Mouse (Mus musculus): ENCODE measurements at regions not wholly inside any gene's neighbourhood (a gene's known extent, or its start where the extent isn't known, plus 50 kb on each side); places are given as distances from the start of the nearest gene placed in this dataset.

DNA sequence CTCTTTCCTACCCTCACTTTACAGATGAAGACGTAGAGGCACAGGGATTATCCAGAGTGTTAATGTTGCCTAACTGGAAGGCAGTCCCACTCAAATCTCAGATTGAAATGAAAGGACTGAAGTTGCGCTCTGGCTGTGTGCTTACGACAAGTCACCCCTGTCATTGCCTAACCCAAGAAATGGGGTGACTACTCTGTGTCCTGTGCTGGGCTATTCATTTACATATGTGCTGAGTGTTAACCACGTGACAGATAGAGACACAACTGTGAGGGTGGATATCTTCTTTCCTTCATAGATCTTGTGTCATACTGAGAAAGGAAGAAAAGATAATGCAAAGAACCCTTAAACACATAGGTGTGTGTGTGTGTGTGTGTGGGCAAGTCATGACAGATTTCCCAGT lies 120.7 kb upstream of the Zc3h12c start:
- DNase-seq = no peak

DNA sequence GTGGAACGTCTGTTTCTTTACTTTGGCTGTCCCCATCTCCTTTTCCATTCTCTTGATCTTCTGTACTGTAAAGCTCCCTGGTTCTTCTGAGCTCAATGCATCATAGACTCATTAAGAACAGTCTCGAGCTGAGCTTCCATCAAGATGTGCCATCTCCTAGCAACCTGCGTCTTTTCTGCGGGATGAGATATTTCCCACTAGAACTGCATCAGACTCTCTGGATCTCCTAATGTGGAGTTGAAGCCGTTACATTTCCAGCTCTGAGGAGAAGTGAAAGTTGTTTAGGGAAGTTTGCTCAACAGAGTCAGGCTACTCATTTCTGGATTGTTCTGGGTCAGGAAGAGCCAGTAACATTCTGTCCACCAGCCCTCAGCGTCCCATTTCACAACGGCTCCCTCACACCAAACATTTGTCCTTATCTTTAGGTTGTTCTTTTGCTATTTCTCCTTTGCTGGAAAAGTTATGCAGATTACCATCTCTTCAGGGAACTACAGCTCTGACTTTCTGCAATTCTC lies 119.4 kb upstream of the Zc3h12c start:
- DNase-seq = no peak

DNA sequence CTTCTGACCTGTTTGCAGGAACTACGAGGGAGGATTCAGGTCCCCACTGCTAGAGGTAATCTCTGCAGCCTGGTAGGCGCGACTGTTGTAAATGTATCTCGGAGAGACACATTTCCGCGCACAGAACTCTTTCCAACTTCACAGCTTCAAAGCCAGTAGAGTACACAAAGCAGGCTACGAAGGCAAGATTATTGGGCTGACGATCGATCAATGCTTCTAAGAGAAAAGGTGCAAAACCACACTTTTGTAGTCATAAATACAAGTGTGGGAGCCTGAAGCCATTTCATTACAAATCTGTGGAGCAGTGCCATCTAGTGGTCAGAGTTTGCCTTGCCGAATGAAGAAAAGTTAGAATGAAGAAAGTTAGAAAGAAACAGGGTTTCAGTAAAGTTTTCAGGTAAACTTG lies 118.9 kb upstream of the Zc3h12c start:
- peak; percentile 50 for DNase-seq

DNA sequence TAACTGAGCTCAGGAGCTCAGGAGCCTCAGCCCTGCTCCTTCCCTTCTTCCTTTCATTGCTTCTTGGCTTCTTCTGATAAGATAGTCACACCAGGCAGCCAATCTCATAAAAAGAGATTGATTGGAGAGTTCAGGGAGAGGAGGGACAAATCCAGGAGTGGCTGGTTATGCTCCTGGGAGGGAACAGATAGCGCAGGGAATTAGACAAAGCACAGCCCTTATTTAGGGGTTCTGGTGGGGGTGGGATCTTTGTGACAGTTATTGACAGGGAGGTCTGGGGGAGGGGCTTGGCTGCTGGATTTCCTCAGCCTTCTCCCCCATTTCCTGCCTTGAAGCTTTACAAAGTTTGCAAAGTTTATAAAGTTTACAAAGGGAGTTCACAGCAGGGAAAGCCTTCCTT lies 117.7 kb upstream of the Zc3h12c start:
- no peak for DNase-seq

DNA sequence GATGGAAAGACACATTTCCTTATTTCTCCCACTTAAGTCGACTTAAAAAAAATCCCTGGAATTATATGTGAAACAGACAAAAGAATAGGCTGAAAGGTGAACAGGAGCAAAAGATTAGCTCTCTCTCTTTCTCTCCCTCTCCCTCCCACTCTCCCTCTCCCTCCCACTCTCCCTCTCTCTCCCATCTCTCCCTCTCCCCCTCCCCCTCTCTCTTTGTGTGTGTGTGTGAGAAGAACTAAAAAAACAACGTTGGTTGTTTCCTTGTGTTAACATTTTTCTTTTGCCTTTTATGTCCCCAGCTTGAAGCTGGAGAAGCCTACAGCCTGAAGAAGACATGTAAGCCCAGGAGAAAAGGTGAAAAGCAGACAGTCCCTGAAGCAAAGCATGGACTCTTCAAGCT lies 115.2 kb upstream of the Zc3h12c start:
- DNase-seq = no peak

DNA sequence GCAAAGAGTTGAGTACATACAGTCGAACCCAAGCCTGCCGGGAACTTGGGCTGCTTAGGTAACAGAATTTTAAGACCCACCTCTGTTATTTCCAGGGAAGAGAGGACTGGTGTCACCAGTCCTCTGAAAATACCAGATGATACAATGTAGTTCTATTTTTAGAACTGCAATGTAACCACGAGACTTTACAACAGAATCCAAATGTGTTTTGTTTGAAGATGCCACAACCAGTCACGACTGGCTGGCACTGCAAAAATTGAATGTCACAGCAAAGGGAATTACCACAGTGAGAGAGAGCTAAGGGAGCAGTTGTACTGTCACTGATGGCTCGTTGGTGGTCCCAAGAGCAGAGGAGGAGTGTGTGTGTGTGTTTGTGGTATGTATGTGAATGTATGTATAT lies 112.6 kb upstream of the Zc3h12c start:
- DNase-seq = no peak

DNA sequence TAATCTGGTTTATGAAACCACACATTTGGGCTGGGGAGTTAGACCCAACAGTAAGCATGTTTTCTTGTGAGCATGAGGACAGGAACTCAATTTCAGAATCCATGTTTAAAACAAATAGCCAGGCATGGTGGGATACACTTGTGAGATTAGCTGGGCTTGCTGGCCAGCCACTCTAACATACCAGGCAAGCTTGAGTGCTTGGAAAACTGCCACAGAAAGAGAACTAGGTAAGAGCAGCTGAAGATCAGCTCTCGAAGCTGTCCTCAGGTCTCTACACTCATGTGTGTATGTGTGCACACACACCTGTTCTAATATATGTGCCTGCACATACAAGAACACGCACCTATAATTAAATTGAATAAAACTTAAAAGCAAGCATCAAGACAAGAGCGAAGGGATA lies 112.2 kb upstream of the Zc3h12c start:
- DNase-seq = no peak

DNA sequence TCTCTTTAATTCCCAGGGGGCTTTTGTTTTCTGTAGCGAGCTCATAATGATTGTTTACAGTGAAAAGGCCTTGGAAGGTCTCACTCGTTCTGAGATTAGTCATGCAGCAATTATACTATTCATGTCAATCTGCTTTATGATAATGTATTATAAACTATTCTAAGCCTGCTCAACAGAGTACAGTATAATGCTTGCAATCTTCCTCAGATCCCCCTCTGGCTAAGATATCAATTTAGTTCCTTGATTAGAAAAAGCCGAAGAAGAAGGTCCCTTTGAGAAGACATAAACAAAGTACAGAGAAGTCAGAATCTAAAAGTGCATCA lies 110.3 kb upstream of the Zc3h12c start:
- no peak for DNase-seq

DNA sequence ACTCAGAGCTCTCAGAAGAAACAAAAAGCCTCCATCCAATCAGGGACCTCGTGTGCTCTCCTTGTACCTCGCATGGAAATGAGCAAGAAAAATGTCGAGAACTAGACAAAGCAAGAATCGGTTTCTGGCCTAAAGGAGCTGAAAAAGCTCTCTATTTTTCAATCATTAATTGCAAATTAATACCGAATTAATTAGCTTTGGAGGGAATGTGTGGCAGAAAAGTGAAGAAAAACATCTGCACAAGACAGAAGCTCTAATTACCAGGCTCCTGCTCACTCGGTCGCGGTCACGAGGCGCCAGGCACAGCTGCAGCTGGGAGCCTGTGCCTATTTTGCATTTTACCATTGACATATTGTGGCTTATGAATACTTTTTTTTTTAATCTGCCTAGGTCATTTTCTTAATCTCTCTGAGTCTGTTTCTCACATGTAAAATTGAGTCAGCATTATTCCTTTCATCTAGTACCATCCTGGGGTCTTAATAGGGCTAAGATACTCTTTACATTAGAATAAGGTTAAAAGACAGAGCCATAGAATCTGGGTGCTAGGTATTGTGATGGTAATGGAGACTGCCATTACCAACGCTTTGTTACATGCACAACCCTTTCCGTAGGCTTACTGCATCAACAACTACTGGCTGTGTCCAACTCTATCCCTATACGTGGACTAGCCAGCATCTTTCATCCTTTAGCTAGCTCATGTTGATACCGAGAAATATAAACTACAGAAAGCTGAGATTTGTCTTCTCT lies 109.8 kb upstream of the Zc3h12c start:
- DNase-seq = no peak

DNA sequence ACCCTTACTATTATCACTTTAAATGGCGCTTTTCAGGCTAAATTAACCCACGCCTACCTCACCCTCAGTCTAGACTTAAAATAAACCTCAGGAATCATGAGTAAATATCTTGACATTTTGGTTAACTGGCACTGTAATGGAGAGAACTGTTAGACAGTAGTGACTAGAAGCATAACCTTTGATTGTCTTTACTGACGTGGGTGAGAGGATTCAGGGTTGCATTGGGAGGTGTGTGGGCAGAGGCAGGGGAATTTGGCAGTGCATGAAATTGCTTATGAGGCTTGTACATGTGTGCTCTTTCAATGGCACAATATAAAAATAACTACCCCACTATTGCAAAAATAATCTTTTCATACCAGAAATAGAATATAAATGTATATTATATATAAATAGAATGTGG lies 105.6 kb upstream of the Zc3h12c start:
- no peak for DNase-seq

DNA sequence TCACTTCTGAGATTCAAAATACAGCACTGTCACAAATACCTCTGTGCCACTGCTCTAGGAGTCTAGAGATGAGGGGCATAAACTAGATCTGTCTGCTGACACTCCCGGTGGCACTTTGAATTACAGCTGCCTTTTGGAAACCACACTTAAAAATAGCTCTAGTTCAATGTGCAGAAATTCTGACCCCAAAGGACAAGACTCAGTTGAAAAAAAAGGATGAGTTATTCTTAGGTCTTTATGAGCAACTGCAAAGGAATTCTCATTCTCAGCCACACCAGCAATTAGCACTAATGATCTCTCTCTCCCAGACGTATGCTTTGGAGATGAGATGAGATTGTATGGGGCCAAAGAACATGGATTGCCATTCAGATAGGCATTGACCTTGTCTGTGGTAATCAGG lies 104.3 kb upstream of the Zc3h12c start:
- DNase-seq = no peak

DNA sequence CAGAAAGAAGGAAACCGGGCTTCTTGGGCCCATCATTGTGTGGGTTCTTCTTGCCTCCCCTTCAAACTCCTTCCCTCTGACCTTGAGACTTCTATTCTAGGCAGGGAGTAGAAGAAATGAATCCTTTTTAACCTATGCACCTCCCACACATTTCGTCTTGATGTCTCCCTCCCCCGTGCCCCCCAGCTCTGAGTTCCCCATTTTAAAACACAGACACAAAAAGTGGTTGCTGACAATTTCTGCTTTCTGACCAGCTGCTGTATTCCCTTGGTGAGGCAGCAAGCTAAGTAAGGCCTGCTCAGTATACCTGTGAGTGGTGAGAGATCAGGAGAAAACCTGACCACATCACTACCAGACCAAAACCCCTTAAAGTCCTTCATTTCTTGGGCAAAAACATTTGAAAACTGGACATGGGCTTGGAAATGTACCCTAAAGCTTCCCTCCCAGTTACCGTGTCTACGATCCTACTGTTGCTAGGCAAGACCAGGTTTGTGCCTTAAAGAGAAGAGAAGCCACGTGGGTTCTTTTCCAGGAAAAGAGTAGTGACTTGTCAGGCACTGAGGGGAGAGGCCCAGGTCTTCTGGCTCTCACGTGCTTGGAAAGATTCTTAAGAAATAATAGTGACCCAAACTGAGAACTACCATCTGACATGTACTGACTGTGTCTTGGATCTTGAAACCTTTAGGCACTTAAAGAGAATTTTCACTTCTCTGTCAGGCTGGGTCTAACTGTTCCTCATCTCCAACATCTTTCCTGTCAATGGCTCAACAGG lies 103.2 kb upstream of the Zc3h12c start:
- no peak for DNase-seq

DNA sequence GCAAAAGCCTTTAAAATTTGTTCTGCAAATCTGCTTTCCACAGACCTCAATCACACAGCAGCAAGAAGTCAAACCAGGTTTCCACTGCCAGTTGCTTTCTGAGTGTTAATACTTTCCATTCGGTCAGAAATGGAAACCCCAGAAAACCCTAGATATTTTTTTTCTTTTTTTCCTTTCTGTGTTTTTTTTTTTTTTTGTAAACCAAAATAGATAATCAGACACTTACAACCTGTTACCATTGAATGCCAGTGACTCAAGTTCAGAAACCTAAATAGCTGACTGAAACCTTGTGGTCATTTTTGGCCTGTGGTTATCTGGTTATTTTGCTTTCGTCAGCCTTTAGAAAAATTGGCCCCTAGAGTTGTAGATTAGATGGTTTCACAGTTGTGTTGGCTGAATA lies 93.2 kb upstream of the Zc3h12c start:
- DNase-seq = no peak

DNA sequence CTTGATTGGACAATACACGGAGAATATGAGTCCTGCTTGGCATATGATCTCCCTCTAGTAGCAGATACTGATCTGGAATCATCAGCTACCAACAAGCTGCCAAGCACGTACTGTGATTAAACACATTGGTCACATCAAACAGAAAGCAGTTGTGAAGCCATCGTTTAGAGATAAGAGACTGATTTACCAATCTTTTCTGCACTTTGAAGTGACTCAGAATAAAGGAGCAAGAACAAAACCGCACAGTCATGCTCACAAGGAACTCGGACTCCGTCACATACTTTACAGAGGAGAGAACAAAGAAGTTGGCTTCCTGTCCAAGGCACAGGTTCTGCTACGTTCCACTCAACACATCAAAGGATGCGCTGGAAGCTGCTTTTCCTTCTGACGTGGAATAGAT lies 91.1 kb upstream of the Zc3h12c start:
- no peak for DNase-seq

DNA sequence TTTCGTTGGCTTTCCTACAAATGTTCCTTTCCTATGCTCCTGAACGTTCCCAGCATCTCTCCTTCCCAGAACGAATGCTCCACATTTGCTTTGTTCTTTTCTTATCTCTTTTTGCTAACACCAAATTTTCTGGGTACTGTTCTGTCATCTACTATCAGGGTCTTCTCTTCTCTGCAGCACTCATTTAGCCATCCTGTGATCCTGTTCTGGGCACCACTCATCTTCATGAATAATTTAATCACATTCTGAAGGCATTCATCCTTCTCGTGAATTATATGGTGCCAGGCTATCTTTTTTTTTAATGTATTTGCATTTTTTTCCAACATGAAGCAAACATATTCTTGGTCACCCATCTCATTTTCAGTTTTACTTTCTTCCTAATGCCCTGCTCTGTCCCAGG lies 87.3 kb upstream of the Zc3h12c start:
- no peak for DNase-seq

DNA sequence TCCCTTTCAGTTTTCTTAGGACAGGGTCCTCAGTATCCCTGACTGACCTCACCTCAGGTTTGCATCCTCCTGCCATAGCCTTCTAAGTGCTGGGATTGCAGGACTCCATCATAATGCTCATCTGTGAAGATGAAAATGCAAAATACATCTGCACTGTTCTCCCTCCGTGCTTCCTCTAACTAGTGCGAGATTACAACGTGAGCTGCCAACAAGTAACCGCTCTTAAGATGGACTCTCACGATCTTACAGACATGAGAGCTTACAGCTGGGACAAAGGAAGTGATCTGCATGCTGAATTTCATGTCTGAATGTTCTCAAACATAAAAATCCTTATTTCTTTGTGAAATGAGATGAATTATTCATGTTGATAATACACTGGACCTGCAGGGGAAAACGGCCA lies 86.1 kb upstream of the Zc3h12c start:
- DNase-seq = no peak

DNA sequence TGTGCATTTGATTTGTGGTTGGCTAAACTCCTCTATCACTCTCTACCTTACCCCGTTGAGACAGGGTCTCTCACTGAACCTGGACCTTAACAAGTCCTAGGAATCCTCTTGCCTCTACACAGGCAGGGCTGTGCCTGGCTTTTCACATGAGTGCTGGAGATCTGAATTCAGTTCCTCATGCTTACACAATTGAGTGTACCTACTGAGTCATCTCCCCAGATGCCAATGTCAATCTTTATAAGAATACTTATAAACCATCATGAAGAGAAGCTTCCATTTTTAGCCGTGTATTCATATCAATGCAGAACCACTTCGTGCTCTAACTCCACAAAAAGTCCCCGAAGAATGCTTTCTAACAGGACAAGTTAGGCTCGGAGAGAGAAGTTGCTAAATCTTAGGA lies 83.1 kb upstream of the Zc3h12c start:
- DNase-seq = no peak

DNA sequence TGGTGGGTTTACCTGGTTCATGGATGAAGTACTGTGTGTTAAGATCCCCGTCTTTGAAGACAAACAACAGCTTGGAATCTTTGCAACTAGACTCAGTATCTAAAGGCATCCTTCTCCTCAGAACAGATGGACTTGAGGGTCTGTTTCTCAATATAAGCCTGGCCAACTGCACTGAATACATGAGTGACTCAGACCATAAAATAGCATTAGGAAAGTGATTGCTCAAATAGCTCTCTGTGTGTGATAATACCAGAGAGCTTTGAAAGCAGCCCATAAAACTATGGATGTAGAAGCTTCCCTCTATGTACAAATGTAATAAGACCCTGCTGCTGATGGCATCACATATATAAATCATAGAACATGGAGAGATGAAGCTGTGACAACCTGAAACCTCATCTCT lies 78.3 kb upstream of the Zc3h12c start:
- DNase-seq = no peak

DNA sequence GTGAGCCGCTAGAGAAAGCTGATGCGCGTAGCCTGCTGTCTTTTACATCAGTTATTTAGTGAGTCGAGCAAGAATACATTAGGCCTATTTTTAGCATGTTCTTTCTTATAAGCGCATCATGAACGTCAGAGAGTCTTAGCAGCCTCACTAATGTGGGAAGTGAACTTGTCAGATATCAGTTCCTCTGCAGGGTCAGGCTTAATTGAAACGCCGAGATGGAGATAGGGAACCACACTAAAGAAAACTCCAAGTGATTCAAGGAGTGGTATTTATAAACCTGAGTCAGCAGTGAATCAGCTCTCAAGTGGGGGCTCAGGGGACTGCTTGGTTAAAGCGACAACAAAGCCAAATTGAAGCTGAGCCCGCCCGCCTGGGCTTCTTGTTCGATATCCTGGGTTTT lies 75.7 kb upstream of the Zc3h12c start:
- DNase-seq = no peak

DNA sequence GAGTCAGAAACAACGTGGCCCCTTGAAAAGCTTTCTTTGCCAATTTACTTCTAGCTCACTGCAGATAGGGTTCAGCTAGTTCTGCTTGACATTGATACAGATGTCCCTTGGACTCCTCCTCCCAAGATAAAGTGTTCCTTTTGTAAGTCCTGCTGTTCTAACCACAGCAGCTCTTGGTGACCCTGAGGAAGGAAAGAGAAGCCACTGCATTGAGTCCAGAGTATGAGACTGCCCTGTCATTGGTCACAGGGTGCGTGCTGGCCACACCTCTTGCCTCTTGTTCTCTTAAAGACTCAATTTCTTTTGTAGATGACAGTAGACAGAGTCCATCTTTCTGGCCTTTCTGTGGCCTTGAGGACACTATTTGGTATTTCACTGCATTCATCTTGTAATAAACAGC lies 74.7 kb upstream of the Zc3h12c start:
- DNase-seq = no peak

DNA sequence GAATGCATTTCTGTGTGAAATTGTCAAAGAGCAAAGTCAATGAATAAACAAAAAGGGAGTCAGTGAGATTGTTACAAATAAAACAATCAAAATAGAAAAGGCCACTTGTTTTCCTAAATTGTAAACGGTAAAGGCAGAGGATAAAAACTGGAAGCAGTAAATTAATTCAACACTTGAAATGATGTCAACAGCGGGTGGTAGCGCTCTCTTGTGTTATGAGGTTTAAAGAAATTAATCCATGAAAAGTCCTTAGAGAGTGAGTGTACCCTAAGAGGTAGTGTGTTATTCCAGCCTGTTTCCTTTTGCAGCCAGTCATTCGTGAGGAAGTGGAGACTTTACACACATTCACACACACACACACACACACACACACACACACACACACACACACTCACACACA lies 73.2 kb upstream of the Zc3h12c start:
- DNase-seq = no peak

DNA sequence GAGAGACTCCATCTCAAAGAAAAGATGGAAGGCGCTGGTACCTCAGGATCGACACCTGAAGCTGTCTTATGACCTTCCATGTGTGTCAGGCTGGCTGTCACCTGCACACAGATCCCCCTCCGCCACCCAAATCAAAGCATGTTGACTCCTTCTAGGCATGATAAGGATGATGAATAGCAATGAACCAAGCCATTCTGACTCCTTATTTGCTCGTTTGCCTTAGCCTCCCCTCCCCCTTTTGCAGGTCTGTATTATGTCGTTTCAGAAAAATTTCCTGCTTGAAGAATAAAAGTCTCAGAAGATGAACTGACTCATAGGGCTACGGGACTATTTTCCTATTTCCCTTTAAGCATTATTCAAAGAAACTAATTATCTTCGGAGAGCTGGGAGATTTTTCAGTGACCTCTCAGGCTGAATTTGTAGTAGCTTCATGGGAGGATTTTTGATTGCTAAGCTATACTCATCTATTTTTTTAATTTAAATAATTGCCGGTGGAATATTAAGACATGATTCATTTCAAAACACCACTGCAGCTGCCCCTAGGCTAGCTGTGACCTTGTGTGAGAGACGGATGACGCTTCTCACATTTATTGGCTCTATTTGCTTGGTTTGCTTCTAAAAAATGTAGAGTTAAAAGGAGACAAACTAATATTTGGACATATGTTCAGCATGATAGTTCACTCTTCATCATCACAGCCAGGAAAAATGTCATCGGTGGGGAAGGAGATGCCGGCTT lies 72.4 kb upstream of the Zc3h12c start:
- no peak for DNase-seq

DNA sequence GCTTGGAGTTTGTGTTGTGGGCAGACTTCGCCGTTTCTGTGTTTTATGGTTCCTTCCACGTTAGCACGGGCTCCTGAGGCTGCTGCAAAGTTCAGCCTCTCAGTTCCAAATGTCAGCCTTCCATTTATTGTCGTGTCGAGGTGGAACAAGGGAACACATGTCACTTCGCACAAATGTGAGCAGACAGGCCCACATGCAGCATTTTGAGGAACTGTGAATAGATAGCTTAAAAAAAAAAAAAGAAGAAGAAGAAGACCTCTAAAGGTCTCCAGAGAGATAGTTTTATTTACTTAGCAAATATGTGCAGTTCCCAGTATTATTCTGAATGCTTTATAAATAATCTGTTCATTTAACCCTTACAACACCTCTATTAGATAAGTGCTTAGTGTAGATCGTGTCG lies 66.4 kb upstream of the Zc3h12c start:
- no peak for DNase-seq

DNA sequence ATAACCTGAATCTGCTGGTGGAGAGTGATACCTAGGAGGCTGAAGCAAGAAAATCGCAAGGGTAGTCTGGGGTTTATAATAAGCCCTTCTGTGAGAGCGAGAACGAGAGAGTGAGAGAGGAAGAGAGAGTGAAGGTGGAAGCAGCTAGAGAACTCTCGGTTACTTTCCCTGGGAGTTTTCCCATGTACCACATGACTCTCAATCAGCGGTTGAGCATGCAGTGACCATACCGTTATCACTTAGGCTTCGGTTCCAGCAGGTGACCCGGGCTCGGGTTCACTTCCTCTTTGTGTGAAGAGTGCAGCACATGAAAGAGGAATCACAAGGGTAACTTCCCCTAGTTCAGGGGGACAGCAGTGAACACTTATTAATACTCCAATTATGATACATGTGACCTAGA lies 61.2 kb upstream of the Zc3h12c start:
- no peak for DNase-seq

All from thymus, postnatal 25 days (tissue).